ENCODE assay signal across 8 mouse cellular contexts in the genomic region with DNA sequence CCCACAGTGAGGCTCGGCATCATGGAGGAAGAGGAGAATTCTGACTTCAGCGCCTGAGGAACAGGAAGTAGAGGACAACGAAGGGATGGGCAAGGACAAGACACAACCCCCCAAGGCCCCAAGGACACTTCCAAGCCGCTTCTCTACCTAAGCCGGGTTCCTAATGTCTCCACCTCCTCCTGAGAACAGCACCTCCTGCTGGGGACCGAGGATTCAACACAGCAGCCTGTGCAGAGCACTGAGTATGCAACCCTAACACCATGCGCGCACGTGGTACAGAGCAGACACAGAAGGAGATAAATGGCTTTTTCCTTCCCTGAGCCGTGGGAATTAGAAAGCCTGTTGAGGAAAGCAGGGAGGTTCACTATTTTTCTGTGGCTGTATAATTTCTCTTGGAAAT.
DNase-seq lines count a peak whose midpoint lies in the region; ATAC-seq and TF ChIP-seq lines count a peak whose summit lies in the region.

No protein-coding gene starts in this region.

- 61% methylated on average over 10 of the region's 10 CpGs for WGBS in kidney, embryonic 16.5 days
- WGBS in forebrain, embryonic 11.5 days, result 66% methylated on average over 10 of the region's 10 CpGs

- no peak for DNase-seq in kidney, postnatal 14 days
- peak; percentile 21 for DNase-seq in neural tube, embryonic 10.5 days (ENCODE audit: extremely low spot score, low spot score)
- no peak for DNase-seq in urinary bladder, postnatal 25 days (ENCODE audit: low spot score)
- DNase-seq in forebrain, embryonic 11.5 days (ENCODE audit: low spot score), result no peak
- no peak for DNase-seq in frontal cortex, adult 2 months (ENCODE audit: extremely low spot score in 1 of 2, low spot score in 1 of 2)

- H3K36me3 ChIP-seq in kidney, embryonic 16.5 days (ENCODE audit: insufficient read depth, low read length), result no peaks in the 10 kb centered on the region
- H3K36me3 ChIP-seq in E14TG2a.4 (ENCODE audit: insufficient read depth, low read length), result no peaks in the 10 kb centered on the region
- no peaks in the 10 kb centered on the region for H3K36me3 ChIP-seq in forebrain, embryonic 11.5 days (ENCODE audit: control insufficient read depth, insufficient read depth, low read length)

- H3K9ac ChIP-seq in kidney, embryonic 16.5 days (replicated peaks; ENCODE audit: low read length), result no peak overlapping the region
- no peak overlapping the region for H3K9ac ChIP-seq in forebrain, embryonic 11.5 days (ENCODE audit: low read length)

- no peaks in the 10 kb centered on the region for H3K4me1 ChIP-seq in kidney, embryonic 16.5 days (ENCODE audit: insufficient read depth, low read length)
- peaks cover 7% of the 10 kb centered on the region for H3K4me1 ChIP-seq in E14TG2a.4 (replicated peaks; ENCODE audit: low read depth, low read length)
- H3K4me1 ChIP-seq in forebrain, embryonic 11.5 days (replicated peaks; ENCODE audit: control insufficient read depth, insufficient read depth, low read length), result no peaks in the 10 kb centered on the region

- TF ChIP-seq CTCF in E14TG2a.4 (conservative IDR thresholded peaks at IDR 0.05; ENCODE audit: low read length), result peak; percentile 64

- peak; percentile 65; the same call in 1 of the 2 replicates for ATAC-seq in kidney, embryonic 16.5 days (ENCODE audit: low FRiP score, low TSS enrichment)
- ATAC-seq in granulocyte monocyte progenitor cell, adult 5-6 weeks (replicated peaks; ENCODE audit: poor library complexity, severe bottlenecking), result peak; percentile 9; the same call in 1 of the 2 replicates
- ATAC-seq in forebrain, embryonic 11.5 days (replicated peaks; ENCODE audit: low FRiP score), result no peak

- H3K9me3 ChIP-seq in kidney, embryonic 16.5 days (ENCODE audit: low read length), result no peaks in the 10 kb centered on the region
- no peaks in the 10 kb centered on the region for H3K9me3 ChIP-seq in E14TG2a.4 (ENCODE audit: low read length)
- H3K9me3 ChIP-seq in forebrain, embryonic 11.5 days (ENCODE audit: control insufficient read depth, low read length), result no peaks in the 10 kb centered on the region

- no peaks in the 10 kb centered on the region for H3K27me3 ChIP-seq in kidney, embryonic 16.5 days (ENCODE audit: insufficient read depth, low read length)
- H3K27me3 ChIP-seq in E14TG2a.4 (ENCODE audit: insufficient read depth, low read length), result no peaks in the 10 kb centered on the region
- no peaks in the 10 kb centered on the region for H3K27me3 ChIP-seq in forebrain, embryonic 11.5 days (ENCODE audit: control insufficient read depth, insufficient read depth, low read length)

- no peak overlapping the region for H3K27ac ChIP-seq in kidney, embryonic 16.5 days (ENCODE audit: low read length)
- H3K27ac ChIP-seq in forebrain, embryonic 11.5 days (ENCODE audit: low read depth, low read length), result no peak overlapping the region

- no peak overlapping the region for H3K4me3 ChIP-seq in kidney, embryonic 16.5 days (ENCODE audit: low read length)
- H3K4me3 ChIP-seq in E14TG2a.4 (replicated peaks; ENCODE audit: low read length), result no peak overlapping the region
- no peak overlapping the region for H3K4me3 ChIP-seq in forebrain, embryonic 11.5 days (ENCODE audit: low read depth, low read length)

- no peak overlapping the region for H3K4me2 ChIP-seq in kidney, embryonic 16.5 days (replicated peaks; ENCODE audit: low read depth, low read length)
- H3K4me2 ChIP-seq in forebrain, embryonic 11.5 days (ENCODE audit: low read depth, low read length, severe bottlenecking), result no peak overlapping the region
